Mouse (Mus musculus) embryonic fibroblast, embryonic 13.5 days (primary cell): Measurements from ENCODE around the gene Atf6. TPM values are rescaled to one million over a fixed set of nuclear protein-coding genes. Genes with fewer than 3 reads are reported as not detected.

Experiments
- H3K27ac ChIP-seq: 2 replicates; pipeline ENCODE4 v1.5.1; 2012; ENCODE audit warnings: low read length, control low read depth, inconsistent platforms; ENCODE audit not compliant: insufficient read depth
- H3K4me1 ChIP-seq: 2 replicates; pipeline ENCODE4 v1.6.1; 2011; ENCODE audit warnings: low read length; ENCODE audit not compliant: control insufficient read depth, insufficient read depth
- H3K4me3 ChIP-seq: 2 replicates; pipeline ENCODE4 v1.5.1; 2011; ENCODE audit warnings: mild to moderate bottlenecking, control low read depth, low read length; ENCODE audit not compliant: insufficient read depth
- CTCF ChIP-seq: IDR thresholded peaks from 2 replicates; pipeline ENCODE4 v1.5.1; 2011; ENCODE audit warnings: mild to moderate bottlenecking, control low read depth, low read length, moderate library complexity, borderline replicate concordance; ENCODE audit not compliant: insufficient read depth
- POLR2A ChIP-seq: IDR thresholded peaks from 2 replicates; pipeline ENCODE4 v1.6.1; 2011; ENCODE audit warnings: low read depth, mild to moderate bottlenecking, control low read depth, low read length, moderate library complexity
- polyA plus RNA-seq: library from polyadenylated mRNA; stranded (reverse); fragments of >200 nt; gene quantifications from 2 replicates; pipeline ENCODE4 v1.2.4, GENCODE M21; 2011; ENCODE audit warnings: low read depth; ENCODE audit not compliant: missing spikeins, insufficient read length

Gene Atf6
- 26.8 and 29.2 TPM in 2 replicates for polyA plus RNA-seq

GRCm38 (mm10) chr1:170867691-170868105, at the start of gene Atf6:
TSS of gene Atf6 (minus strand) at chr1:170867771.
- H3K4me1 ChIP-seq = no peaks in the 10 kb centered on the region
- peak within 1 kb of the TSS; percentile 94 for H3K4me3 ChIP-seq
- H3K27ac ChIP-seq = peak within 1 kb of the TSS; percentile 16; the same call in 1 of the 2 replicates
- TF ChIP-seq CTCF (no peak), POLR2A (peak; percentile 78)

DNA sequence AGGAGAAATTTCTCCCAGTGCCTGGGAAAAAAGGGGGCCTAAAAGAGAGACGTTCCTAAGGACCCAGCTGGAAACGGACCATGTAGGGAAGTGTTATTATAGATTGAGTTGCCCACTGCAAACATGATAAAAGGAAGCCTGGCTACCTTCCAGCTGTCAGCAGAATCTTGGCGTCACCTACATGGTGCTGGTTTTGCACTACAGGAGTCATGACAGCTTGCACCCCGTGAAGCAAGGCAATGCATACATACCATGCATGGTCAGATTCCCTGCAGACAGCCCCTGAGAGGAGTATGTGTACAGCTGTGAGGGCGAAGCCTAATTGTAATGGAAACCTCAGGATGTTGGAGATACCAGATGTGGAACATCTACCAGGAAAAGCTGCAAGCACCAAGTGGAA, 48.1 kb upstream of the Atf6 start:
- Histone ChIP-seq H3K4me1 (no peaks in the 10 kb centered on the region), H3K27ac (no peak overlapping the region), H3K4me3 (no peak overlapping the region)
- TF ChIP-seq POLR2A = no peak
- TF ChIP-seq CTCF = no peak

DNA sequence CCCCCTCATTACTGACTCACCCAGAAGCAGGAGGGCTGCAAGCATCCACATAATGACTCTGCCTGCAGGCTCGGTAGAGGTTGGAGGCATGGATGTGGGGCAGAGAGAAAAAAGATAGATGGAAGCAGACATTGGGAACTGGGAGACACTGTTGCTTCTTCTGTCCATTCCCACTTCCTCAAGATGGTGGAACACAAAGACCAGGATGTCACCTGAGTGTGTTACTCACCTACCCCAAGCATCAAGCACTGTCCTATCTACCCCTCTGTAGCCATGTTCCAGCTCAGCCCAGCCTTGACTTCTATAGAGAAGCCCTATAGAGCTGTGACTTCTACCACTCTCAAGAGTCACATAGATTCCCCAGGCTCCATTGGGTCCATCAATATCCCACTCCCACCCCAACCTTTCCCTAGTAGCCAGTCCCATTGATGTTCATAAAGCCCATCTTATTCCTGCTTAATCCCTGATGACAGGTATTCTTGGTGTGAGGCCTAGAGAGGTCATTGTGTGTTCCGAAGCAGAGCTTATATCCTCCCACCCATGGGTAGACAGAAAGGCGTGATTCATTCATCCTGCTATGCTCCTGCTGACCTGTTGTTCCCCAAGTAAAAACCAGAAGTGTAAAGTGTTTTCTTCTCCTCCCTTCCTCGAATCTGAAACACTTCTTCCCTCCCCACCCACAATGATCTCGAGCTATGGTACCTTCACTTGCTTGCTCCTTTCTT, 45.5 kb upstream of the Atf6 start, which contains the start of gene Fcrlb:
Fcrlb (minus strand) TSS at position 51 of the 725 bp plus-strand sequence.
- Histone ChIP-seq H3K4me3 (no peak within 1 kb of the TSS), H3K27ac (no peak within 1 kb of the TSS), H3K4me1 (no peaks in the 10 kb centered on the region)
- TF ChIP-seq CTCF = no peak

DNA sequence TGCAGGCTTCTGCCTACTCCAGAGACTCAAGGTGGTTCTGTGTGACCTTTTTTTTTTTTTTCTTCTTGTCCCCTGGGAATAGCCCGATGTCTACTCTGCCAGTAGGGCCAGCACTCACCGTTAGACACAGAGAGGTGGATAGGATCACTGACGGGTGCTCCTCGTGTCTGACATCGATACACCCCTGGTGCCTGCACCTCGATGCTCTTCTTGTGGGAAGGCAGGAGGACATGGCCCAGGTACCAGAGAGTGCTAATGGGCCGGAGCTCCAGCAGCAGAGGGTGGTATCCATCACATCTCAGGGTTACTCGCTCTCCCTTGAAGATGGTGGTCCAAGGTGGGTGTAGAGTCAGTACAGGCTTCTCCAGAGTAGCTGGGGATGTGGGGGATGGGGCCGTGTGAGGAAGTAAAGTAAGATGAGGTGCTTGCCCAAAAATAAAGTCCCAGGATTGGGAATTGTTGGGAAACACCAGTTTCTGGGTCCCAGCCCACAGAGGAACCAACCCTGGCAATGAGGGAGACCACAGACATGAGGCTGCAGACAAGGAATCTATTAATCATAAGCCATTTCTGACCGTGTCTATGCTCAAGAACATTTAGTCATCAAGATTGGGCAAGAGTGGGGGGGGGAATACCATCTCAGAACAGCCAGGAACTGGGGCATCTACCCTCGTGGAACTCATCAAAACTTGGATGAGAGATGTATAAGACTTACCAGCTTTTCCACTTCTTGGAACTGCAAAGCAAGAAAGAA, 44.5 kb upstream of the Atf6 start:
- no peak overlapping the region for H3K4me3 ChIP-seq
- no peak overlapping the region for H3K27ac ChIP-seq
- H3K4me1 ChIP-seq = no peaks in the 10 kb centered on the region
- TF ChIP-seq CTCF (no peak), POLR2A (no peak)

DNA sequence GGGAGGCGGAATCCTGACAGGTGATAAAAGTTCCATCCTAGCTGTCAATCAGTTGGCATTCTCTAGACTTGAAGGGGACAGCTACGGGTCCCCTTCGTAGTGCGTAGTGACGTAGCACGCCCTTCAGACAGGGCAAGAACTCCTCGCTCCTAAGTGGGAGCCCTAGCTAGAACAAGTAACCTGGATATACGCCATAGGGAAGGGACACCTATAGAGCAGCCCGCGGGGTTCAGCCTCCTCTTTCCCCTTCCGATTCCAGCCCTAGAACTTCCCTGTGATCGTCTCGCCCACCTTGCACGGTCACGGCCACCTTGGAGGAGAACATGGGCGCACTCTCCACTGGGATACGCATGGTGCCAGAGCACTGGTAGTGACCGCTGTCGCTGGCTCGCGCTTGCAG, 40.8 kb upstream of the Atf6 start:
- H3K4me3 ChIP-seq = peak overlapping the region; percentile 19; the same call in 1 of the 2 replicates
- TF ChIP-seq CTCF (no peak), POLR2A (no peak)
- no peak overlapping the region for H3K27ac ChIP-seq
- H3K4me1 ChIP-seq = no peaks in the 10 kb centered on the region

GRCm38 (mm10) chr1:170907456-170908191, 40.1 kb upstream of the Atf6 start:
- no peak for TF ChIP-seq CTCF
- TF ChIP-seq POLR2A = no peak
- H3K27ac ChIP-seq = no peak overlapping the region
- no peaks in the 10 kb centered on the region for H3K4me1 ChIP-seq
- peak overlapping the region; percentile 19 for H3K4me3 ChIP-seq

DNA sequence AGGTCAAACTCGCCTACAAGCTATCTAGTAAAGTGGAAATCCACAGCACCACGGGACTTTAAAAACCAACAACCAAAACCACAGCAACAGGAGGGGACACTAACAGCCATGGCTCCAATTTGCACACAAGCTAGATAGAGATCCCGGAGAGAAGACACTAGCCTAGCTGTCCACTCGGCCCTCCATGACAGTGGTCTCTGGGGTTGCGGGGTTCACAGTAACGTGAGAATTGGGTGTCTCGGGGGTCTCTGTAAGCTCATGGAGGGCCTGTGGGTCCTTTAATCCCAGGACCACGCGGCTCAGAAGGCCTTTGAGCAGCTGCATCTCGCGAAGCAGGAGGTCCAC, 39.5 kb upstream of the Atf6 start:
- H3K4me1 ChIP-seq = no peaks in the 10 kb centered on the region
- no peak overlapping the region for H3K27ac ChIP-seq
- TF ChIP-seq POLR2A (no peak), CTCF (no peak)
- H3K4me3 ChIP-seq = no peak overlapping the region

DNA sequence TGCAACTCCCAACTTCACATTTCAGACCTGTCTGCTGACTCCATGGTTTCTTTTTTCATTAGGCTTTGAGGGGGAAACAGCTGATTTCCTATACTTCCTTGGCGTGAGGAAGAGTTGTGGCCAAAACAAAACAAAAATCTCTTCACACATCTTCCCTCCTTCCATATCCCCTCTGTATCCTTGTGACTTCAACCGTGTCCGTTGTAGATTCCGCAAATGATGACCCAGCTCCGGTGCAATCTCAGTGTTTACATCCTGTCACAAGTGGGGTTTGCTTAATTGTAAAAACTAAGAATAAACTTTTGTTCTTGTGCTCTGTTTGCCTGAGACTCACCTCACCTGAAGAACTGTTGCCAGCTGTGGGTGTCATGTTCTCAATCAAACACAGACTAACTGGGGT, 35.9 kb upstream of the Atf6 start:
- TF ChIP-seq POLR2A (no peak), CTCF (no peak)
- H3K4me1 ChIP-seq = no peaks in the 10 kb centered on the region
- no peak overlapping the region for H3K27ac ChIP-seq
- no peak overlapping the region for H3K4me3 ChIP-seq

DNA sequence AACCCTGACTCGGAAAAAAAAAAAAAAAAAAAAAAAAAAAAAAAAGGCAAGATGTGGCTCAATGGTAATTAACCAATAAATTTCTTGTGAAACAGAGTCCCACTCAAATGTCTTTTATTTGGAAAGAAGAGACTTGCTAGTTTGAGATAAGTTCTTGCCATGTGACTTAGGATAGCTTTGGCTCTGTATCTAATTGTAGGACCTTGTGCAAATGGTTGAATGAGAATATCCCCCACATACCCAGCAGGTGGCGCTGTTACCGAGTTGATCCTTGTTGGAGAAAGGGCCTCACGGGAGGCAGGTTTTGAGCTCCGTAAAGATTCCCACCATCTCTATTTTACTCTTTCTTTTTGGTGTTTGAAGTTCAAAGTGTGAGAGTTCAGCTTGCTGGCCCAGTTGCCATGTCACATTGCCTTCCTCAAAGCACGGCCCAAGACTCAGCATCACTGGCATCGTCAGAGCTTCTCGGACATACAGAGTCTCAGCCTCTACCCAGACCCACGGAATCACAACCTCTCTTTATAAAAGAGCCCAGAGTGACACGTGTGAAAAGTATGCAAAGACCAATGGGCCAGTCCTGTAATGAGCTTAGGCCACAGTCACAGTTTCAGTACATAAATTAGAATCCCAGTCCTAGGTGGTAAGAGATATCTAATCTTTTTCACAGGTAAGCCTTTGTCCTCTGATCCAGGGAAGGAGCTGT, 34.1 kb upstream of the Atf6 start:
- Histone ChIP-seq H3K4me1 (no peaks in the 10 kb centered on the region), H3K4me3 (no peak overlapping the region)

More for the DNA sequence above, 34.1 kb upstream of the Atf6 start:
- no peak overlapping the region for H3K27ac ChIP-seq
- TF ChIP-seq POLR2A = no peak
- TF ChIP-seq CTCF = peak; percentile 58; the same call in 1 of the 2 replicates
